Mouse (Mus musculus) liver, embryonic 12.5 days (tissue): ENCODE results near the gene Syt3. TPM values are rescaled to one million over a fixed set of nuclear protein-coding genes. Genes with fewer than 3 reads are reported as not detected.
A peak's percentile ranks its signal among the peaks of the same experiment; 100 is the strongest.

Experiments
- ATAC-seq: fragments of 200-750 bp; cut with Nextera tagmentation; 2 replicates; pipeline ENCODE4 v1.8.0; 2017; ENCODE audit warnings: moderate number of reproducible peaks, mild to moderate bottlenecking, moderate library complexity
- H3K27ac ChIP-seq: fragments of 300-500 bp; sonication (generic); 2 replicates; pipeline ENCODE4 v1.5.1; 2016; ENCODE audit warnings: mild to moderate bottlenecking
- H3K27me3 ChIP-seq: fragments of 300-500 bp; sonication (generic); replicated peaks from 2 replicates; pipeline ENCODE4 v1.6.1; 2016; ENCODE audit warnings: mild to moderate bottlenecking, moderate library complexity
- H3K36me3 ChIP-seq: fragments of 300-500 bp; sonication (generic); 2 replicates; pipeline ENCODE4 v1.6.1; 2016; ENCODE audit warnings: mild to moderate bottlenecking, moderate library complexity
- H3K4me1 ChIP-seq: fragments of 300-500 bp; sonication (generic); 2 replicates; pipeline ENCODE4 v1.6.1; 2016
- H3K4me2 ChIP-seq: fragments of 300-500 bp; sonication (generic); 2 replicates; pipeline ENCODE4 v1.6.1; 2016; ENCODE audit warnings: mild to moderate bottlenecking, moderate library complexity
- H3K4me3 ChIP-seq: fragments of 300-500 bp; sonication (generic); 2 replicates; pipeline ENCODE4 v1.5.1; 2016; ENCODE audit warnings: mild to moderate bottlenecking, moderate library complexity
- H3K9ac ChIP-seq: fragments of 300-500 bp; sonication (generic); 2 replicates; pipeline ENCODE4 v1.6.1; 2016; ENCODE audit warnings: mild to moderate bottlenecking, moderate library complexity
- H3K9me3 ChIP-seq: fragments of 300-500 bp; sonication (generic); replicated peaks from 2 replicates; pipeline ENCODE4 v1.6.1; 2016; ENCODE audit warnings: mild to moderate bottlenecking, moderate library complexity
- WGBS: fragments of 180-500 bp; shearing (Covaris S2); methylation state at CpG from one replicate; pipeline ENCODE4 v1.1.7; 2016; ENCODE audit not compliant: insufficient replicate concordance; 5-methylcytosine and 5-hydroxymethylcytosine counted together
- polyA plus RNA-seq: library from polyadenylated mRNA; unstranded; fragments of >200 nt; fragmentation: Nextera tagmentation; extraction: Ambion mirVana; gene quantifications from 2 replicates; pipeline ENCODE4 v1.2.1, GENCODE M21; 2016

Syt3 gene
- polyA plus RNA-seq, 1 experiment from 2014 or later, result 0.05 TPM

- 1% methylated on average over 17 of the region's 17 CpGs for WGBS
- H3K27ac ChIP-seq, result no peak overlapping the region
- H3K4me1 ChIP-seq, result peaks cover 11% of the 10 kb centered on the region
- H3K9me3 ChIP-seq, result no peaks in the 10 kb centered on the region
- H3K4me3 ChIP-seq, result peak overlapping the region; percentile 43
- peaks cover 72% of the 10 kb centered on the region for H3K27me3 ChIP-seq
- H3K36me3 ChIP-seq, result no peaks in the 10 kb centered on the region
- H3K4me2 ChIP-seq, result peak overlapping the region; percentile 71
- H3K9ac ChIP-seq, result no peak overlapping the region
- ATAC-seq, result peak; percentile 31; the same call in 1 of the 2 replicates
Measured at GRCm38 (mm10) chr7:44384716-44385059, 786 bp downstream of the Syt3 start.

GRCm38 (mm10) chr7:44385720-44386119, 1.8 kb downstream of the Syt3 start, which contains the start of gene 1700008O03Rik:
Gene 1700008O03Rik (minus strand): TSS chr7:44385820.
- Histone ChIP-seq H3K9ac (no peak within 1 kb of the TSS), H3K36me3 (no peaks in the 10 kb centered on the region), H3K4me3 (peak within 1 kb of the TSS; percentile 43), H3K4me2 (peak within 1 kb of the TSS; percentile 71), H3K9me3 (no peaks in the 10 kb centered on the region), H3K4me1 (peaks cover 11% of the 10 kb centered on the region), H3K27me3 (peaks cover 82% of the 10 kb centered on the region), H3K27ac (no peak within 1 kb of the TSS)
- WGBS, result 60% methylated on average over 12 of the region's 12 CpGs
- ATAC-seq, result no peak

DNA sequence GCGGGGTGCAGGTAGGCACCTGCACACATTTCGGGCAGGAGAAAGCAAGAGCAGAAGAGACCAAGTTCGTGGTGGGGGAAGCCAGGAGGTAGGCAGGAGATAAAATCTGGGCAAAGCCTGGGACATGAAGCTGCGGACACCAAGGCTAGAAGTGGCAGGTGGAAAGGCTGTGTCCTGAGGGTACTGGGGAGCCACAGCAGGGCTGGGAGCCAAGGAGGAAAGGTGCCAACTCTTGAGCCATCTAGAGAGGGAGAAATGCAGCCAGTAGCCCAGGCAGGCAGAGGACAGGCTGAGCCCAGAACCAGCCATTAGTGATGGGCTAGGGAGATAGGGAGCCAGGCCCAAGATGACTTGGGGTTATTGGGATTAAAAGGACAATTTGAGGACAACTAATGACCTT, 7.9 kb downstream of the Syt3 start:
- H3K27me3 ChIP-seq, result peaks cover 84% of the 10 kb centered on the region
- ATAC-seq, result no peak
- H3K4me1 ChIP-seq, result no peaks in the 10 kb centered on the region
- H3K4me3 ChIP-seq, result no peak overlapping the region
- no peak overlapping the region for H3K27ac ChIP-seq
- H3K9me3 ChIP-seq, result no peaks in the 10 kb centered on the region
- no peak overlapping the region for H3K4me2 ChIP-seq
- H3K9ac ChIP-seq, result no peak overlapping the region
- H3K36me3 ChIP-seq, result no peaks in the 10 kb centered on the region
- 56% methylated on average over 4 of the region's 4 CpGs for WGBS

DNA sequence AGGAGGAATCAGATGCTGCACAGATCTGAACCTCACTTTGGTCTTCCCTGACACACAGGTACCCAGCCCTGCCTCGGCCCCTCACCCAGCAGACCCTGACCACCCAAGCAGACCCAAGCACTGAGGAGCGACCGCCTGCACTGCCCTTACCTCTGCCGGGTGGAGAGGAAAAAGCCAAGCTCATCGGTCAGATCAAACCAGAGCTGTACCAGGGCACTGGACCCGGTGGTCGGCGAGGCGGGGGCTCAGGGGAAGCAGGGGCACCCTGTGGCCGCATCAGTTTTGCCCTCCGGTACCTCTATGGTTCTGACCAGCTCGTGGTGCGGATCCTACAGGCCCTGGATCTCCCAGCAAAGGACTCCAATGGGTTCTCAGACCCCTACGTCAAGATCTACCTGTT, 8.4 kb downstream of the Syt3 start:
- Histone ChIP-seq H3K9ac (no peak overlapping the region), H3K36me3 (no peaks in the 10 kb centered on the region), H3K4me2 (no peak overlapping the region), H3K27ac (no peak overlapping the region), H3K4me3 (no peak overlapping the region), H3K4me1 (no peaks in the 10 kb centered on the region), H3K9me3 (no peaks in the 10 kb centered on the region), H3K27me3 (peaks cover 84% of the 10 kb centered on the region)
- WGBS, result 69% methylated on average over 14 of the region's 14 CpGs
- ATAC-seq, result no peak

- H3K27me3 ChIP-seq, result peaks cover 76% of the 10 kb centered on the region
- no peaks in the 10 kb centered on the region for H3K9me3 ChIP-seq
- no peak overlapping the region for H3K4me3 ChIP-seq
- no peak overlapping the region for H3K4me2 ChIP-seq
- H3K27ac ChIP-seq, result no peak overlapping the region
- no peak for ATAC-seq
- no peaks in the 10 kb centered on the region for H3K4me1 ChIP-seq
- 79% methylated on average over 17 of the region's 17 CpGs for WGBS
- no peaks in the 10 kb centered on the region for H3K36me3 ChIP-seq
- H3K9ac ChIP-seq, result no peak overlapping the region
Measured at GRCm38 (mm10) chr7:44393284-44393683, 9.4 kb downstream of the Syt3 start.

DNA sequence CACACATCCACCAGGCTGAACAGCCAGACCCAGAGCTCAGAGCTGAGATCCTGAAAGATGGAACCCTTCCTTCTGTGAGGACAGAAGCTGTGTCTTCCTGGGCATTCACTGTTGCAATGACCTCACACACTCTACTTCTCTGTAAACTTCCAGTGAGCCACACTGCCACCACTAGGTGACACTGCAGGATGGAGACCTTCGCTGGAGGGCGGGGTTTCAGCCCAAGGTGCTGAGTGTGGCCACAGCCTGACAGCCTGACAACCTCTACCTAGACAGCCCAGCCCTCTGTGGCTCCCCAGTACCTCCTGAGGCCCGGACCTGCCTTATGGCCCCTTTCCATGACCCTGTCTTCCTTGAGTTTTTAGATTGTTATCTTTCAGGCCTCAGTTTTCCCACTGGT, 14.7 kb downstream of the Syt3 start:
- Histone ChIP-seq H3K27me3 (peaks cover 57% of the 10 kb centered on the region), H3K27ac (no peak overlapping the region), H3K4me3 (no peak overlapping the region), H3K9ac (no peak overlapping the region), H3K36me3 (no peaks in the 10 kb centered on the region), H3K9me3 (no peaks in the 10 kb centered on the region), H3K4me1 (peaks cover 6% of the 10 kb centered on the region; the same call in 1 of the 2 replicates), H3K4me2 (no peak overlapping the region)
- ATAC-seq, result peak; percentile 64
- 10% methylated on average over 3 of the region's 3 CpGs for WGBS

DNA sequence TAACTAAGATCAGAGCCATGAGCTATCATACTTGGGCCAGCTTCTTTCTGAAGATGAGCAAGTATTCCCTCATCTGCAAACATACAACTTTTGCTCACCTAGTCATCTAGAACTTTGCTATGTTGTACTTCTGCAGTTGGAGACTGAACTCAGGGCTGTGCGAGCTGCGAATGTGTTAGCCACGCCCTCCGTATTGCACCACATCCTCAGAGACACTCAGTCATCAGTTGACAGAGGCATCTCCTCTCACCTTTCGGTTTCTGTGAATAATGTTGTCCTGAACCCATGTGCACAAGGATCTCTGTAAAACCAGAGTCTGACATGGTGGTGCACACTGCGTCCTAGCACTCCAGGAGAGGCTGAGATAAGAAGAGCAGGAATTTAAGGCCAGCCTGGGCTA, 17.8 kb downstream of the Syt3 start:
- Histone ChIP-seq H3K4me1 (peaks cover 26% of the 10 kb centered on the region), H3K4me2 (no peak overlapping the region), H3K4me3 (no peak overlapping the region), H3K9ac (no peak overlapping the region), H3K9me3 (no peaks in the 10 kb centered on the region), H3K27me3 (peaks cover 48% of the 10 kb centered on the region), H3K36me3 (no peaks in the 10 kb centered on the region), H3K27ac (no peak overlapping the region)
- WGBS, result 56% methylated on average over 6 of the region's 6 CpGs
- no peak for ATAC-seq

- peaks cover 64% of the 10 kb centered on the region for H3K27me3 ChIP-seq
- H3K9ac ChIP-seq, result no peak overlapping the region
- peak; percentile 78 for ATAC-seq
- H3K27ac ChIP-seq, result no peak overlapping the region
- WGBS, result 4% methylated on average over 27 of the region's 27 CpGs
- H3K36me3 ChIP-seq, result no peaks in the 10 kb centered on the region
- peaks cover 23% of the 10 kb centered on the region for H3K4me1 ChIP-seq
- H3K4me3 ChIP-seq, result peak overlapping the region; percentile 38
- H3K9me3 ChIP-seq, result no peaks in the 10 kb centered on the region
- peak overlapping the region; percentile 66 for H3K4me2 ChIP-seq
Measured at GRCm38 (mm10) chr7:44405346-44406014, 21.6 kb downstream of the Syt3 start.

GRCm38 (mm10) chr7:44406015-44406355, 22.1 kb downstream of the Syt3 start:
- Histone ChIP-seq H3K27me3 (peaks cover 62% of the 10 kb centered on the region), H3K27ac (no peak overlapping the region), H3K4me1 (peaks cover 23% of the 10 kb centered on the region), H3K36me3 (no peaks in the 10 kb centered on the region), H3K4me3 (peak overlapping the region; percentile 38), H3K4me2 (peak overlapping the region; percentile 66), H3K9ac (no peak overlapping the region), H3K9me3 (no peaks in the 10 kb centered on the region)
- 5% methylated on average over 5 of the region's 5 CpGs for WGBS
- ATAC-seq, result peak; percentile 40; the same call in 1 of the 2 replicates

- Histone ChIP-seq H3K27ac (no peak overlapping the region), H3K36me3 (no peaks in the 10 kb centered on the region), H3K27me3 (peaks cover 40% of the 10 kb centered on the region; the same call in 1 of the 2 replicates), H3K9ac (no peak overlapping the region), H3K4me1 (peaks cover 16% of the 10 kb centered on the region), H3K4me3 (no peak overlapping the region), H3K9me3 (no peaks in the 10 kb centered on the region), H3K4me2 (no peak overlapping the region)
- ATAC-seq, result no peak
- 72% methylated on average over 4 of the region's 4 CpGs for WGBS
Measured at GRCm38 (mm10) chr7:44411144-44411543, 27.2 kb downstream of the Syt3 start.

DNA sequence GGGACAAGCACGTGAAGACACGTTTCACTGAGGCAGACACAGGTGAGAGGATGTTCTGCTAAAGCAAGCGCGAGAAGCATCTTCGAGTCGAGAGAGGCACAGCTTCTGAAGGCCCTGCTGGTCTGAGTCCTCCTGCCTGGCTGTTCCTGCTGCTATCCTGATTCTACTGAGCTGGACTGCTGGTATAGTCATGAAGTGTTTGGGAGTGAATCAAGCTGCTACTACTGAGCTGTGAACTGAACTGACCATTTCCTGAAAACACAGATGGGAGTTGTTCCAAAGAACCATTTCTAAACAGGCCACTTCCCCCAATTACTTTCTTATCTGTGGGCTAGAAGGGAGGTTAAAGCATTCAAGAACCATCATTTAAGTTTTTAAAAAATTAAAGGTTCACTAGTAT, 29.4 kb downstream of the Syt3 start:
- H3K4me2 ChIP-seq, result no peak overlapping the region
- ATAC-seq, result no peak
- no peak overlapping the region for H3K27ac ChIP-seq
- no peak overlapping the region for H3K4me3 ChIP-seq
- H3K36me3 ChIP-seq, result no peaks in the 10 kb centered on the region
- WGBS, result 73% methylated on average over 6 of the region's 6 CpGs
- no peak overlapping the region for H3K9ac ChIP-seq
- no peaks in the 10 kb centered on the region for H3K9me3 ChIP-seq
- peaks cover 30% of the 10 kb centered on the region; the same call in 1 of the 2 replicates for H3K27me3 ChIP-seq
- peaks cover 15% of the 10 kb centered on the region for H3K4me1 ChIP-seq

- no peaks in the 10 kb centered on the region for H3K36me3 ChIP-seq
- H3K9me3 ChIP-seq, result no peaks in the 10 kb centered on the region
- 0 out of 2 replicates have a peak, but pooled peaks cover 13% of the 10 kb centered on the region for H3K4me1 ChIP-seq
- no peak overlapping the region for H3K4me3 ChIP-seq
- no peak overlapping the region for H3K9ac ChIP-seq
- peaks cover 85% of the 10 kb centered on the region for H3K27me3 ChIP-seq
- H3K4me2 ChIP-seq, result no peak overlapping the region
- whole genome bisulfite sequencing, result 26% methylated on average over 8 of the region's 8 CpGs
- no peak for ATAC-seq
- no peak overlapping the region for H3K27ac ChIP-seq
Measured at GRCm38 (mm10) chr7:44427666-44428065, 43.8 kb downstream of the Syt3 start.
